Mouse (Mus musculus) ES-E14 (cell line): ENCODE data around the gene Dock9.

Experiments used
- CHD2 ChIP-seq: IDR thresholded peaks from 2 replicates; pipeline ENCODE4 v1.6.1; 2014; ENCODE audit warnings: mild to moderate bottlenecking, low read depth, low read length, inconsistent platforms
- HCFC1 ChIP-seq: IDR thresholded peaks from 2 replicates; pipeline ENCODE4 v1.6.1; 2012; ENCODE audit warnings: low read length, inconsistent platforms, borderline replicate concordance; ENCODE audit not compliant: insufficient read depth
- MAFK ChIP-seq: IDR thresholded peaks from 2 replicates; pipeline ENCODE4 v1.6.1; 2014; ENCODE audit warnings: mild to moderate bottlenecking, low read depth, low read length, inconsistent platforms; ENCODE audit not compliant: insufficient read depth
- ZC3H11A ChIP-seq: IDR thresholded peaks from 2 replicates; pipeline ENCODE4 v1.6.1; 2012; ENCODE audit warnings: low read depth, mild to moderate bottlenecking, inconsistent platforms, low read length, borderline replicate concordance

- TF ChIP-seq ZC3H11A, result no peak
- TF ChIP-seq HCFC1, result no peak
- TF ChIP-seq CHD2, result no peak
- TF ChIP-seq MAFK, result no peak
Measured at GRCm38 (mm10) chr14:121493712-121494111, 303.9 kb downstream of the Dock9 start.
